Mouse (Mus musculus): Measurements from ENCODE around the gene Cyth4. TPM values are rescaled to one million over a fixed set of nuclear protein-coding genes. Genes with fewer than 3 reads are reported as not detected.

Gene Cyth4
- polyA plus RNA-seq, 1 experiment from 2014 or later: 6.2 TPM

DNA sequence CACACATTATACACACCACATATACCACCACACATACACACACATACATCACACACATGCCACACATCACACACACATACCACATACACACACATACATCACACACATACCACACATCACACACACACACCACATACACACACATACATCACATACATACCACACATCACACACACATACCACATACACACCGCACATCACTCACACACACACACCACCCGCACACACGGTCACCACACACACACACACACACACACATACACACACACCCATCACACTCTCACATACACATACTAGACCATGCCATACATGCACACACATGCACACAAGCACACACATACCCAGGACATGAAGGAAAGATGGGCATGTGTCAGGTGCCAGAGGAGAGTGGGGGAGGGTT is 33.5 kb upstream of the Cyth4 start:
- no peak for ATAC-seq
- 93% methylated on average over 3 of the region's 3 CpGs for WGBS
- no peaks in the 10 kb centered on the region for H3K36me3 ChIP-seq (ENCODE audit: control insufficient read depth, insufficient read depth, low read length)
- H3K4me1 ChIP-seq (ENCODE audit: control insufficient read depth, insufficient read depth, low read depth, low read length): no peaks in the 10 kb centered on the region
- H3K27ac ChIP-seq (ENCODE audit: low read depth, low read length): no peak overlapping the region
- no peaks in the 10 kb centered on the region; the same call in 1 of the 2 replicates for H3K27me3 ChIP-seq (replicated peaks; ENCODE audit: control insufficient read depth, insufficient read depth, low read length)
- no peak overlapping the region for H3K4me2 ChIP-seq (ENCODE audit: low read length)
- no peak overlapping the region for H3K9ac ChIP-seq (ENCODE audit: low read depth, low read length)
- no peaks in the 10 kb centered on the region for H3K9me3 ChIP-seq (ENCODE audit: control insufficient read depth, low read length)
- no peak overlapping the region for H3K4me3 ChIP-seq (ENCODE audit: low read length)

- Histone ChIP-seq H3K9ac (ENCODE audit: low read depth, low read length) (no peak overlapping the region), H3K4me3 (ENCODE audit: low read length) (no peak overlapping the region), H3K27ac (ENCODE audit: low read depth, low read length) (no peak overlapping the region), H3K4me1 (ENCODE audit: control insufficient read depth, insufficient read depth, low read depth, low read length) (no peaks in the 10 kb centered on the region), H3K9me3 (ENCODE audit: control insufficient read depth, low read length) (no peaks in the 10 kb centered on the region), H3K4me2 (ENCODE audit: low read length) (no peak overlapping the region), H3K27me3 (replicated peaks; ENCODE audit: control insufficient read depth, insufficient read depth, low read length) (no peaks in the 10 kb centered on the region; the same call in 1 of the 2 replicates), H3K36me3 (ENCODE audit: control insufficient read depth, insufficient read depth, low read length) (no peaks in the 10 kb centered on the region)
- 78% methylated on average over 5 of the region's 5 CpGs for WGBS
- ATAC-seq: no peak
Observed at GRCm38 (mm10) chr15:78563937-78564336, 32.9 kb upstream of the Cyth4 start.

DNA sequence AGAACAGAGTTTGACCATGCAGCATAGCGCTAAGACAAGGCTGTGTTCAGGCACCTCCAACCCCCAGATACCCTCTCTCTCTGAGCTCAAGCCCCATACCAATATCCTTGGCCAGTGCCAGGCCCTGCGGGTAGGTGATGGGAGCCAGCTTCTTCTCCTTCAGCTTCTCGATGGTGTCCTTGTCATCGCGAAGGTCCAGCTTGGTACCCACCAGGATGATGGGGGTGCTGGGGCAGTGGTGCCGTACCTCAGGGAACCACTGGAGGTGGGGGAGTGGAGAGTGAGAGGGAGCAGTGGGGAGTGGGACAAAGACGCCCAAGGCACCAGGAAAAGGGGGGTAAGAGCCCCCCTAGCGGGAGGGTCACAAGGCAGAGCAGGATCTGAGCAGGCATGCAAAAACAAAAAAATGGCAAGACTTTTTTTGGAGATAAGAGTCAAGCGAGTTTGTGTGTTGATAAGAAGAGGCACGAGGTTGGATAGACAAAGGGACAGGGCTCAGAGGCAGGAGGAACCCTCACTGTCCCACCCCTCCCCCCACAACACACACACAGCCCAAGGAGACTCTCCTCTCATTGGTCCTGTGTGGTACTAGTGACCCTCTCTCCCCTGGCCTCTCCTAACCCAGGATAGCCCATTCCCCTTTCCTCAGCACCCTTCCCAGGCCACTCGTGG is 31.9 kb upstream of the Cyth4 start:
- H3K9ac ChIP-seq (ENCODE audit: low read depth, low read length): no peak overlapping the region
- no peaks in the 10 kb centered on the region for H3K9me3 ChIP-seq (ENCODE audit: control insufficient read depth, low read length)
- no peaks in the 10 kb centered on the region for H3K36me3 ChIP-seq (ENCODE audit: control insufficient read depth, insufficient read depth, low read length)
- no peak overlapping the region for H3K4me2 ChIP-seq (ENCODE audit: low read length)
- no peak overlapping the region for H3K27ac ChIP-seq (ENCODE audit: low read depth, low read length)
- H3K4me1 ChIP-seq (ENCODE audit: control insufficient read depth, insufficient read depth, low read depth, low read length): no peaks in the 10 kb centered on the region
- WGBS: 78% methylated on average over 11 of the region's 11 CpGs
- H3K27me3 ChIP-seq (replicated peaks; ENCODE audit: control insufficient read depth, insufficient read depth, low read length): no peaks in the 10 kb centered on the region; the same call in 1 of the 2 replicates
- no peak overlapping the region for H3K4me3 ChIP-seq (ENCODE audit: low read length)
- no peak for ATAC-seq

- Histone ChIP-seq H3K9me3 (ENCODE audit: control insufficient read depth, low read length) (no peaks in the 10 kb centered on the region), H3K27ac (ENCODE audit: low read depth, low read length) (no peak overlapping the region), H3K36me3 (ENCODE audit: control insufficient read depth, insufficient read depth, low read length) (no peaks in the 10 kb centered on the region), H3K4me1 (ENCODE audit: control insufficient read depth, insufficient read depth, low read depth, low read length) (no peaks in the 10 kb centered on the region), H3K4me2 (ENCODE audit: low read length) (no peak overlapping the region), H3K27me3 (replicated peaks; ENCODE audit: control insufficient read depth, insufficient read depth, low read length) (no peaks in the 10 kb centered on the region; the same call in 1 of the 2 replicates), H3K4me3 (ENCODE audit: low read length) (no peak overlapping the region), H3K9ac (ENCODE audit: low read depth, low read length) (no peak overlapping the region)
- ATAC-seq: no peak
- WGBS: 75% methylated on average over 9 of the region's 9 CpGs
Observed at GRCm38 (mm10) chr15:78567608-78568120, 29.2 kb upstream of the Cyth4 start.

- Histone ChIP-seq H3K4me3 (ENCODE audit: low read length) (no peak overlapping the region), H3K4me2 (ENCODE audit: low read length) (no peak overlapping the region), H3K27ac (ENCODE audit: low read depth, low read length) (no peak overlapping the region), H3K9ac (ENCODE audit: low read depth, low read length) (no peak overlapping the region), H3K36me3 (ENCODE audit: control insufficient read depth, insufficient read depth, low read length) (no peaks in the 10 kb centered on the region), H3K27me3 (replicated peaks; ENCODE audit: control insufficient read depth, insufficient read depth, low read length) (no peaks in the 10 kb centered on the region), H3K4me1 (ENCODE audit: control insufficient read depth, insufficient read depth, low read depth, low read length) (no peaks in the 10 kb centered on the region), H3K9me3 (ENCODE audit: control insufficient read depth, low read length) (no peaks in the 10 kb centered on the region)
- ATAC-seq: no peak
- 95% methylated on average over 5 of the region's 5 CpGs for WGBS
Observed at GRCm38 (mm10) chr15:78570170-78570569, 26.7 kb upstream of the Cyth4 start.

DNA sequence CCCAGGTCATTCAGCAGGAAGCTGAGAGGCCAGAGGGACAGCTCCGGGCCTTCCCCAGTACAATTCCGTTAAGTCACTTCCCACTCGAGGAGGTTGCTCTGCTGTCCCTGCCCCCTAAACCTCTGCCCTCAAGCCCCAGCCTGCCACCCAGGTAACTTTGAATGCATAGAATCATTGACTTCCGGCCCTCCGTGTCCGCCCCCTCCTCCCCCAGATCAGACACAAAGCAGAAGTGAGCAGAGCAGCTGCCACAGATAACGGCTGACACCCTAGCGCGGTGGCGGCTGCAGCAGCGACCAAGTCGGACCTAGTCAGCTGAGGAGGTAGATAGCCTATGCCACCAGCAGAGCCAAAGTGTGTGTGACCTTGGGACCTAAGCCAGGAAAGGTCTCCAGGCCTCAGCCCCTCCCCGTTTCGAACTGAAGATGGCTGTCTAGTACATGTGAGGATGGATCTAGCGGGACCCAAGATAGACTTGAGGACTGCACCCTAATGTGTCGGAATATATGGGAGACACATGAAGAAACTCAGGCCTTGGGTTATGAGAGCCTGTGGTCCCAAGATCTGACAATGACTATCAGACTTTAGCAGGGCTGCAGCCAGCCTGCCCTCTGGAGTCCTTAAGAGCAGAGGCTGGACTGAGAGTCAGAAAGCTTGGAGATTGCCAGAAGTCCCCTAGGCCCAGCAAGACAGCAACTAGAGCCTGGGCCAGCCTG is 25.1 kb upstream of the Cyth4 start:
- no peak overlapping the region for H3K27ac ChIP-seq (ENCODE audit: low read depth, low read length)
- H3K27me3 ChIP-seq (replicated peaks; ENCODE audit: control insufficient read depth, insufficient read depth, low read length): no peaks in the 10 kb centered on the region
- H3K36me3 ChIP-seq (ENCODE audit: control insufficient read depth, insufficient read depth, low read length): no peaks in the 10 kb centered on the region
- H3K4me1 ChIP-seq (ENCODE audit: control insufficient read depth, insufficient read depth, low read depth, low read length): no peaks in the 10 kb centered on the region
- no peak overlapping the region for H3K9ac ChIP-seq (ENCODE audit: low read depth, low read length)
- no peak for ATAC-seq
- no peak overlapping the region for H3K4me2 ChIP-seq (ENCODE audit: low read length)
- H3K9me3 ChIP-seq (ENCODE audit: control insufficient read depth, low read length): no peaks in the 10 kb centered on the region
- 76% methylated on average over 16 of the region's 16 CpGs for WGBS
- H3K4me3 ChIP-seq (ENCODE audit: low read length): no peak overlapping the region

DNA sequence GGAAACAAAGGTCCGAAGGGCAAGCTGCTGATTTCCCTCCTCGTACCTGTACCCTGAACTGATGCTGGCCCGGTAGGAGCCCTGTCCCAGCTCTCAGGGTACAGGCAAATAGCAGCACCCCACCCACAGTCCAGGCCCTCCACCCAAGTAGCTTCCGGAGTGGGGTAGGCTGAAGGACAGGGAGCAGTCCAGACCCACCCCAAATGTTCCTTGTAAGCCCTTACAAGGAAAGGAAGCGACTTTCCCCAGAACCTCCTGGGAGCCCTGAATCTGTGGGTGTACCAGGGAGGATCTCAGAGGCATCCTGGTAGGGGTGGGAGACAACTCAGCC is 24.6 kb upstream of the Cyth4 start:
- no peaks in the 10 kb centered on the region for H3K27me3 ChIP-seq (replicated peaks; ENCODE audit: control insufficient read depth, insufficient read depth, low read length)
- no peak overlapping the region for H3K4me2 ChIP-seq (ENCODE audit: low read length)

DNA sequence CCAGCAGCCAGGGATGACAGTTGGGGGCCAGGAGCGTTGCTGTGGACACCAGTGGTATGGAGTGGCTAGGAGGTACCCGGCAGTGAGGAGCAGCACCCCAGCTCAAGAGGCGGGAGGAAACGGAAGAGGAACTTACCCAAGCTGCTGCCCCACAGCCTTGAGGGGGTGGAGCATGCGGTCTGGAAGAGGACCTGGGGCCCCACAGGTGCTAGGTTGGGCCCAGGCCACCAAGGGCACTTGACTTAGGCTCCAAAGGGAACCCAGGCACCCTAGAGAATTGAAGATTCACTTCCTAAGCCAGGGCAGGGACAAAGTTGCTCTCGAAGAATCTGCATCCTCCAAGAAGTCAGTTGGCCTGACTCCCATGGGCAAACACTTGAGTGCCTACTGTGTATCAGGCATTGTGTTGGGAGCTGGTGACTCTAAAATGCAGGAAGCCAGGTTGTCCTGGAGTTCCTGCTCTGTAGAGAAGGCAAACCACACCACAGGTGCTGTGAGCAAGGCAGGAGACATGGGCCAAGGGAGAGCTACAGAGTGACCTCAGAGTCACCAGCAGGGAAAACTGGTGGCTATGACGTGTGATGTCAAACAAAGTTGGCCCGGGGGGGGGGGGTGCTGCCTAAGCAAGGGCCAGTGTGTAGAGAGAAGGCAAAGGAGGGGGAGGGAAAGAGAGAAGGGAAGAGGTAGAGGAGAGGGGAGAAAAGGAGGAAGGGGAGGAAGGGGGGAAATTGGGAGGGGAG is 24.0 kb upstream of the Cyth4 start, which contains the start of gene Rac2:
Gene Rac2, minus strand, starts transcription at position 126 of the 740 bp plus-strand sequence.
- no peak within 1 kb of the TSS for H3K9ac ChIP-seq (ENCODE audit: low read depth, low read length)
- H3K9me3 ChIP-seq (ENCODE audit: control insufficient read depth, low read length): no peaks in the 10 kb centered on the region
- no peak within 1 kb of the TSS for H3K4me3 ChIP-seq (ENCODE audit: low read length)
- WGBS: 81% methylated on average over 8 of the region's 8 CpGs
- no peak within 1 kb of the TSS for H3K4me2 ChIP-seq (ENCODE audit: low read length)
- ATAC-seq: no peak
- H3K27ac ChIP-seq (ENCODE audit: low read depth, low read length): no peak within 1 kb of the TSS
- H3K27me3 ChIP-seq (replicated peaks; ENCODE audit: control insufficient read depth, insufficient read depth, low read length): no peaks in the 10 kb centered on the region
- no peaks in the 10 kb centered on the region for H3K4me1 ChIP-seq (ENCODE audit: control insufficient read depth, insufficient read depth, low read depth, low read length)
- H3K36me3 ChIP-seq (ENCODE audit: control insufficient read depth, insufficient read depth, low read length): no peaks in the 10 kb centered on the region

More for the DNA sequence above, 24.6 kb upstream of the Cyth4 start:
- Histone ChIP-seq H3K9ac (ENCODE audit: low read depth, low read length) (no peak overlapping the region), H3K27ac (ENCODE audit: low read depth, low read length) (no peak overlapping the region), H3K4me3 (ENCODE audit: low read length) (no peak overlapping the region), H3K36me3 (ENCODE audit: control insufficient read depth, insufficient read depth, low read length) (no peaks in the 10 kb centered on the region), H3K9me3 (ENCODE audit: control insufficient read depth, low read length) (no peaks in the 10 kb centered on the region), H3K4me1 (ENCODE audit: control insufficient read depth, insufficient read depth, low read depth, low read length) (no peaks in the 10 kb centered on the region)
- WGBS: 92% methylated on average over 5 of the region's 5 CpGs
- no peak for ATAC-seq

- WGBS: 61% methylated on average over 3 of the region's 4 CpGs
- no peak overlapping the region for H3K4me3 ChIP-seq (ENCODE audit: low read length)
- no peak overlapping the region for H3K4me2 ChIP-seq (ENCODE audit: low read length)
- no peak overlapping the region for H3K27ac ChIP-seq (ENCODE audit: low read depth, low read length)
- ATAC-seq: no peak
- no peaks in the 10 kb centered on the region for H3K36me3 ChIP-seq (ENCODE audit: control insufficient read depth, insufficient read depth, low read length)
- peaks cover 16% of the 10 kb centered on the region for H3K4me1 ChIP-seq (ENCODE audit: control insufficient read depth, insufficient read depth, low read depth, low read length)
- no peaks in the 10 kb centered on the region for H3K9me3 ChIP-seq (ENCODE audit: control insufficient read depth, low read length)
- H3K9ac ChIP-seq (ENCODE audit: low read depth, low read length): no peak overlapping the region
- no peaks in the 10 kb centered on the region for H3K27me3 ChIP-seq (replicated peaks; ENCODE audit: control insufficient read depth, insufficient read depth, low read length)
Observed at GRCm38 (mm10) chr15:78576284-78576810, 20.5 kb upstream of the Cyth4 start.

Measured in hindbrain, embryonic 16.5 days (tissue).